In genomic region chr11:80577747-80578640, GRCm38 (mm10) we compare ENCODE assay signal across 8 mouse cellular contexts.
DNase-seq lines count a peak whose midpoint lies in the region; ATAC-seq lines count a peak whose summit lies in the region.

No protein-coding gene starts in this region.

- H3K9ac ChIP-seq in liver, embryonic 11.5 days (ENCODE audit: low read depth, low read length) = no peak overlapping the region
- H3K9ac ChIP-seq in neural tube, embryonic 15.5 days (replicated peaks) = peak overlapping the region; percentile 30; the same call in 1 of the 2 replicates

- no peaks in the 10 kb centered on the region for H3K4me1 ChIP-seq in liver, embryonic 11.5 days (replicated peaks; ENCODE audit: control insufficient read depth, insufficient read depth, low read length)
- peaks cover 31% of the 10 kb centered on the region for H3K4me1 ChIP-seq in neural tube, embryonic 15.5 days

- H3K4me2 ChIP-seq in liver, embryonic 11.5 days = peak overlapping the region; percentile 27; the same call in 1 of the 2 replicates
- peak overlapping the region; percentile 50 for H3K4me2 ChIP-seq in neural tube, embryonic 15.5 days

- no peak for ATAC-seq in liver, embryonic 11.5 days (replicated peaks; ENCODE audit: low FRiP score)
- ATAC-seq in neural tube, embryonic 15.5 days (ENCODE audit: low FRiP score) = peak; percentile 97
- ATAC-seq in granulocyte monocyte progenitor cell, adult 5-6 weeks (replicated peaks; ENCODE audit: poor library complexity, severe bottlenecking) = no peak

- H3K9me3 ChIP-seq in liver, embryonic 11.5 days (ENCODE audit: control insufficient read depth, low read length) = no peaks in the 10 kb centered on the region
- H3K9me3 ChIP-seq in neural tube, embryonic 15.5 days (replicated peaks) = no peaks in the 10 kb centered on the region

- no peak overlapping the region for H3K4me3 ChIP-seq in liver, embryonic 11.5 days (ENCODE audit: low read depth, low read length)
- H3K4me3 ChIP-seq in neural tube, embryonic 15.5 days (replicated peaks) = peak overlapping the region; percentile 23; the same call in 1 of the 2 replicates

- peak; percentile 51 for DNase-seq in gastrocnemius, postnatal 10 days
- DNase-seq in gastrocnemius, postnatal 25 days = no peak
- DNase-seq in cerebellum, adult 9-10 months = peak; percentile 91
- peak; percentile 81 to 86 for DNase-seq in frontal cortex, postnatal 10 days (ENCODE audit: low spot score in 2 of 2)
- DNase-seq in kidney, postnatal 10 days = peak; percentile 86
- DNase-seq in liver, embryonic 11.5 days (ENCODE audit: low spot score) = no peak

- 44% methylated on average over 14 of the region's 14 CpGs for WGBS in liver, embryonic 11.5 days
- 5% methylated on average over 14 of the region's 14 CpGs for WGBS in neural tube, embryonic 15.5 days

- no peaks in the 10 kb centered on the region for H3K36me3 ChIP-seq in liver, embryonic 11.5 days (ENCODE audit: control insufficient read depth, insufficient read depth, low read length)
- H3K36me3 ChIP-seq in neural tube, embryonic 15.5 days = no peaks in the 10 kb centered on the region

- no peaks in the 10 kb centered on the region for H3K27me3 ChIP-seq in liver, embryonic 11.5 days (replicated peaks; ENCODE audit: control insufficient read depth, insufficient read depth, low read length)
- H3K27me3 ChIP-seq in neural tube, embryonic 15.5 days (replicated peaks) = peaks cover 3% of the 10 kb centered on the region; the same call in 1 of the 2 replicates

- H3K27ac ChIP-seq in liver, embryonic 11.5 days (ENCODE audit: low read depth, low read length) = no peak overlapping the region
- H3K27ac ChIP-seq in neural tube, embryonic 15.5 days (replicated peaks) = peak overlapping the region; percentile 92

Comparison
In these comparisons a context has a peak if more than half of its experiments do, and no peak if none do; other contexts are left out.
1. DNase-seq: peak in gastrocnemius, postnatal 10 days (single experiment), cerebellum, adult 9-10 months (single experiment), frontal cortex, postnatal 10 days (2 of 2) and kidney, postnatal 10 days (single experiment); none in gastrocnemius, postnatal 25 days (single experiment) and liver, embryonic 11.5 days (single experiment).